Mouse (Mus musculus) urinary bladder, postnatal 14 days (tissue): ENCODE results near the gene Masp2.

ENCODE experiments used
- DNase-seq: peaks from one replicate; pipeline ENCODE4 v3.0.0; 2021; ENCODE audit warnings: low spot score

The Masp2 gene

GRCm38 (mm10) chr4:148639455-148639854, 37.1 kb downstream of the Masp2 start:
- DNase-seq = no peak

- DNase-seq = no peak
Measured at GRCm38 (mm10) chr4:148641121-148641520, 38.8 kb downstream of the Masp2 start.

DNA sequence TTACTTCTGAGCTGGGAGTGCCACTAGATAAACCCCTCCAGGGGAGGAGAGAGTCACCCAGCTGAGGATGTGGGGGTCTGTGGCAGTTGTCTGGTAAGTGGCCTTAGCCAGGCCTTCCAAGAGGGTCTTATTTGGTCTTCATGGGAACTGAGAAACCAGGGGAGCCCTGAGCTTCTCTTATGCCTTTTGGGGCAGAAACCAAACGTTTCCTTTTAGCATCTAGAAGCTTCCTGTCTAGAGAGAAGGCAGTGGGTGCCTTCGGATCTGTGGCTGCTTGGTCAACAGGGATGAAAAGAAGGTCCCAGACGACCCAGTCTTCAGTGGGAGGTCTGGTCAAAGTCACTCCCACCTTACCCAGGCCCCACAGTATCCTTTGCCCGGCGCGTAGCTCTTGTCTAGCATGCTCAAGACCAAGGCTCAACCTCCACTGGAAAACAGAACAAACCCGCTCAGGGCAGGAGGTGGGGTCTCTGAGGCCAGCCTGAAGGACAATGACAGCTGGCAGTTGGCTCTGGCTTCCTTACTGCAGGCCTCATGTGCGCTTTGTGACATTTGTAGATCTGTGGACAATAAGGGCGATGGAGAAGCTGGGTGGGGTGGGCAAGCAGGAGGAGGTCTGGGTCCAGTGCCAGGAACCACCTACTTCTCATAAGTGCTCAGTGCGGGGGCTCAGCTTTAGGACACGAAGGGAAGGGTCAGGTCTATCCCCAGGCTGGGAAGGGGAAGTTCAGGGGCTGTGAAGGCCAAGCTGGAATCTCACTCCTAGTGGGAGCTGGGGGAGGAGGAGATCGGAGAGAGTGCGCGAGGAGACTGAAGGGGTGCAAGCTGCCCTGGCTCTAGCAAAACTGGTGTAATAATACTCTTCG, 41.2 kb downstream of the Masp2 start, which contains the start of gene Gm572:
Gene Gm572 (plus strand): TSS at position 27 of the 866 bp plus-strand sequence.
- DNase-seq = no peak

GRCm38 (mm10) chr4:148644157-148644511, 41.8 kb downstream of the Masp2 start:
- peak; percentile 73 for DNase-seq

DNA sequence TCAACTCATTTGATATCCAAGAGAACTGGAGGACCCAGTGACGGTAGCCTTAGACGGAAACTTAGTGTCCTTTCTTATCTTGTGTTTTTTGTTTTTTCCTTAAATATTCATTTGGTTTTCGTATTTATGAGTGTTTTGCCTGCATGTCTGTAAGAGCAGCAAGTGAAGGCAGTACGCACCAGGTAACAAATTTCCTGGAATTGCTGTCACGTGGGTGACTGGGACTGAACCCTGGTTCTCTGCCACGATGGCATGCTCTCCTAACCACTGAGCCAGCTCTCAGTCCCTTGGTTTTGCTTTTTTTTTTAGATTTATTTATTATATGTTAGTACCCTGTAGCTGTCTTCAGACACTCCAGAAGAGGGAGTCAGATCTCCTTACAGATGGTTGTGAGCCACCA, 42.6 kb downstream of the Masp2 start:
- DNase-seq = no peak

DNA sequence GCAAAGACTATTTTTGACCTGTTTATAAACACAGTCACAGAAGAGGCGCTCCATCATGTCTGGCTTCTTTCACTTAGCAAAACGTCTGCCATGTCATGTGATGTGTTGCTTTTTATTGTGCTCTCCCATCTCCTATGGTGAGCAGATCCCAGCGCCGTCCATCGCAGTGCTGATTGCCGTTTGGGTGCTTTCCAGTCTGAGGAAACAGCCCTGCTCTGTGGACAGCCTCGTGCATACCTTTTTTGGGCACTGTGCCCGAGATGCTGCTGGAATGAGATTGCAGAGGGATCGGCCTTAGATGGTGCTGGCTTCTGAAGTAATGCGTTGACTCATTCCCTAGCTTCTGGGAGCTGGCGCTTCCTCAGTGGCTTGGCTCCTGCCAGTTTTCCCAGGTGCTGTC, 44.3 kb downstream of the Masp2 start:
- peak; percentile 63 for DNase-seq

GRCm38 (mm10) chr4:148649309-148649708, 47.0 kb downstream of the Masp2 start:
- no peak for DNase-seq

DNA sequence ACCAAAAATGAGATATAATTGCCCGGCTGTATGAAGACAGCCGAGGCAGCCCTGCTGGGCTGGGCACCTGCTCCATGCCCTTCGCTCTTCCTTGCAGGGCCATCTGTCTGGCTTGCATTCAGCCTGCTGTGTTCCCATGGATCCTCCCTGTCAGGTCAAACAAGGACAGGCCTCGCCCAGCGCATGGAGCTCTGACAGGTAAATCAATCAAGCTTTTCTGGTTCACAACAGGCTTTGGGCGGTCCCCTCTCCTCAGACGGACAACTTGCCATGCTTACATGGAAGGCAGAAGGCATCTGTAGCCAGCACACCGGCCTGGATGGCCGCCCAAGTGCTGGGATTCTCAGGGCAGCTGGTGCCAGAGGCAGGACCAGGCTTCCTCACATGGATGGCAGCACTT, 48.7 kb downstream of the Masp2 start:
- no peak for DNase-seq

DNA sequence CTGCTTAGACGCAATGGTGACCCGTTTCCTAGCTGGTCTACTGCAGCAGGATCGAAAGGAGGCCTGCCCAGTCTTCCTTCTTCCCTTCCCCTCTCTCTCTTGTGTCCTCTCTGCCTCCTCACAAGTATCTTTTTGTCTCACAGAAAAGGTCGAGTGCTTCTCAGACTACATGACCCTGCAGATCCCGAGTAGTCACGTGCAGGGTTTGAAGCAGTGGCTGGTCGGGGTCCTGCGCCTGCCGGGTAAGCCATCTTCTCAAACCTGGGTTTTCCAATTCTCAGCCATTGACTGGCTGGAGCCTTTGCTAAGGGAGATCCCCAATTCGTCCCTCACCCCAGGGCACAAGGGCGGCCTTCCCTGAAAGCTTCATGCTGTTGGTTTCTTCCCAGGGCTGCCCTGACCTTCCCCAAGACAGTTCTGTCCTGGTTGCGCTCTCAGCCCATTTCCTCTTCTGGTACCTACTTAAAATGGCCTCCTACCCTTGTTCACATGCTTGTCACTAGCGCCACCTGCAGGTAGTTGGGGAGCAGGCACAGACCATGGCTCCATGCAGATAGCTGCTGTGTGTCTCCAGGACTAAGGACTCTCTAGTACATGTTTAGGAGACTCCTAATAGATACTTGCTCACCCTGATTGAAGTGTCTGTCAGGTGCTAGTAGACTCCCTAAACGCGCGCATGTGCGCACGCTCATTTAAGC, 52.5 kb downstream of the Masp2 start:
- DNase-seq = peak; percentile 20

DNA sequence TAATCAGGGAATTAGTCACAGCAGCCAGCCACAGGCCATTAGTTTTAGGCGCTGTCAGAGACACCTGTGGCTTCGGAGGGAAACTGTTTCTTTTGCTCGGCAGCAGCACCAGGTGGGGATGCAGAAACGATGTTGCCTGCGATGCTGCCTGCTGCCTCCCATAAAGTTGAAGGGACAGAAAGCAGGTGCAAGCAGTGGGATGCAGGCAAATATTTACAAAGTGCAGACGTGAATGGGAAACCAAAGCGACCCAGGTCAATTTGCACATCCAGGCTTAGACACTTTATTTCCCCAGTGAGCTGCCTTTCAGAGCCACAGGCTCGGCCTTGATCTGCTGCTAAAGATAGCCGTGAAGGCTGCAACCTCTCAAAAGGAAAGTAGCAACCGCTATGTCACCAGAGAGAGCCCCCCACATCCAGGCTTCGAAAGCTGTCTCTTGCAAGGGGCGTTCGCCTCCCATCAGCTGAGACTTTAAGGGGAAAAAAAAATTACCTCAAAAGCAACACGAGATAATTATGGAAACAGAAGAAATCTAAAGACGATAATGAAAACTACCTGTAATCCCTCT, 54.4 kb downstream of the Masp2 start:
- DNase-seq = no peak

DNA sequence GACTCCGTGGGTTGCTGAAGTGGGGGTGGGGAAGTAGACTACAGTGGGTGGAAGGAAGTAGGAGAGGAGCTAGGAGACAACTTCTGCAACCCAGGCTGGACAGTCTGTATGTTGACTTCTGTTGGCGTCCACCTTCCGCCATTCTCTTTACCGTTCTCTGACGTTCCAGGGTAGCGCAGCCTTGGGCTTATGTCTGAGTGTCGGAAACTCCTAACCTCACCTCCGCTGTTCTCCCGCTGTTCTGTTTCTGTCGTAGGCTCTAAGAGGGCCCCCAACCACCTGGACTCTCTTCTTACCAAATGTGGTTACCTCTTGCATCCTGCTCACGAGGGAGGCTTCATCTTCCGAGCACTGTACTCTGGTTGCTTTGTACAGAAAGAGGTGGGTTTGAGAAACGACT, 55.4 kb downstream of the Masp2 start:
- DNase-seq = no peak

- DNase-seq = no peak
Measured at GRCm38 (mm10) chr4:148660174-148660573, 57.8 kb downstream of the Masp2 start.

GRCm38 (mm10) chr4:148662168-148662965, 60.0 kb downstream of the Masp2 start:
- DNase-seq = peak; percentile 79

DNA sequence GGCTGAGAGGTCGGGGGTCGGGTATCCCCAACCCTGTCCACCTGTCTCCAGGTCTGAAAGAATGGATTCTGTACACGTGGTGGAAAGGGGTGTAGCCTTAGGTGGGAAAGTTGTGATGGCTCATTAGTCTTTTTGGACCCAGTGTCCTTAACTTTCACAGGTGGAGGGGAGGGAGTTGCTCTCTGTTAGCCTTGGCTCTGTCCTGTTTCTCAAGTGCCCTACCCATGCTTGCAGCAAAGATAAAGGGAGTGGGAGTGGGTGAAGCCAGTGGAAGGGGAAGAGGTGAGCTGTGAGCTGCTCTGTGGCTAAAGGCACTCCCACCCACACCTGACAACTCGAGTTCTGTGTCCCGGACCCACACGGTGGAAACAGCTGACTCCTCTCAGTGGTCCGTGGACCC, 61.0 kb downstream of the Masp2 start:
- DNase-seq = no peak

- DNase-seq = no peak
Measured at GRCm38 (mm10) chr4:148664021-148664420, 61.7 kb downstream of the Masp2 start.
